Mouse (Mus musculus): ENCODE data around the gene Mlc1.

The Mlc1 gene

DNA sequence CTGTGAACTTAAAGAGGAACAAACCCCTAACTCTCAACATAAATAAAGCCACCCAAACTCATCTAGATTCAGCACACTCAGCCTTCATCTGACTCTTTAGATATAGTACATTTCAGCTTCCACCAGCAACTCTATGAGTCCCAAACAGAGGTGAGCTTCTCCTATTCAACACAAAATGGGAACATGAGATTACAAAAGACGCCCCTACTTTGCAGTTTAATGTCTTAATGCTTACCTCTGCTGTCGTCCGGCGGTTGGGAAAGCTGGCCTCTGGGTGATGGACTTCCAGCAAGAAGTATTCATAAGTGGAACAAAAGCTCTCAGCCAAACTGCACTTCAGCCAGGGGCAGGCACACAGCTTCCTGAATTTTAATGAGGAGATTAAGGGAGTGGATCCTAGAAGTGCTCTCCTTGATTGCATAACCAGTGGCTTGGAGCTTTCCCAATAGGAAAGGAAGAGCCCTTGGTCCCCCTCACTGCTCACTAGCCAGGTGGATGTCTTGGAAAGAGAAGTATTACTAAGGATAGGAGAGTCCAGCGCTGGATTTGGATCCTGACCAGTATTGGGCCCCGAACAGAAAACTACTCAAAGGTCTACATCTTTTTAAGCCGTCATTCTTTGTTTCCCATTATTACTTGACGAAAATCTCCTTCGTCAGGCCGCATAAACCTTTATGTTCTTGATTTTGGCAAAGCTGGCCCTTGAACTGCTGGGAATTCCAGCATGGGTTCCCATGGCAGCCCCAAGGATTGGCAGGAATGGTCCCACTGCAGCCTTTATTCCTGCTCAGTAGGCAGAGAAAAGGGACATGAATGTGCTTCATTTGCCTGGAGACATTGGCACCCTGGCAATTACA, at the start of gene Mlc1:
Gene Mlc1, minus strand, starts transcription at position 727 of the 857 bp plus-strand sequence.
- in situ Hi-C loops (cut with MboI): no loop called here

DNA sequence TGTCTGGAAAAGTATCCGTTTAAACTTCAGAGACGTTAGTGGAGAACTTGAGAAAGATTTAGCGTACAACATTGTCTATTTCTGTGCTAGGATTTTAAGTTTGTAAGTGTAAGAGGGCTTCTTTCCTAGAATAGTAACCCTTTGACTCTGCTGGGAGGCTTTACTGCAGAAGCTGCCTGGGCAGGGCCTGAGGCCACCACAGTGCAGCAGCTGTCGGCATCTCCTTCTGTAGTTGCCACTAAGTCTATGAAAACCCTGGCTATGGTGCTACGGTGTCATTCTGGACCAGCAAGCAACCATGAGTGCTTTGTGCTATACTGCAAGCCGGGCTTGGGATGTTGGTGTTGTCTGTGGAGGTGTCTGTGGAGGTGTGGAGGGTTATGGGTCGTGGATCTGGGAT, 41.7 kb upstream of the Mlc1 start:
- in situ Hi-C loops (cut with MboI): no loop called here

DNA sequence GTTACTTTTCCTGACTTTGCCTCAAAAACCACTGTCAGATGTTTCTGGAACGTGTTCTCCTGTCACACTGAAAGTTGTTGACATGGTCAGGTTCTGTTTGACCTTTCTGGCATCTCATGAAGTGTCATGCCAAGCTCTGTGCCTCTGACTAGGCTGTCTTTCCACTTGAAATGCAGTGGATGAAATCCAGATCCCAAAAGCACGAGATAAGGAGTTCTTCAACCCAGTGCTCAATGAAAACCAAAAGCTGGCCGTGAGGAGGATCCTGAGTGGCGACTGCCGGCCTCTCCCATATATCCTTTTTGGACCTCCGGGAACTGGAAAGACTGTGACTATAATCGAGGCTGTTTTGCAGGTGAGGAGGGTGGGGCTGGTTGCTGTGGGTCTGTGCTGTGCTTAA, 41.3 kb upstream of the Mlc1 start:
- in situ Hi-C loops (cut with MboI): no loop called here

DNA sequence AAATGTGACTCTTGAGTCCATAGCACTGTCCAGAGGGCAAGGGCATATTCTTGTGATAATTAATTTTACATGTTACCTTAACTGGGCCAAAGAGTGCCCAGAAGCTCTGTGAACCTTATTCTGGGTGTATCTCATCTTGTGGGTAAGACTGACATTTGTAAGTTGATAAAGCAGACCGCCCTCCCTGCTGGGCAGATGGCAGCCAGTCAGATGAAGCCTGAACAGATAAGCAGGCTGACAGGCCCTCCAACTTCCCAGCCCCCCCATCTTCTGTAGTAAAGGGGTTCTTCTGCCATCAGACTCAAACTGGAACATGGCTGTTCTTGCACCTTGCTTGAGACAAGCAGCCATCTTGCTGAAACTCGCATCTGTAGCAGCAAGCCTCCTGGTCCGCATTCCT, 37.9 kb upstream of the Mlc1 start:
- in situ Hi-C loops (cut with MboI): no loop called here

DNA sequence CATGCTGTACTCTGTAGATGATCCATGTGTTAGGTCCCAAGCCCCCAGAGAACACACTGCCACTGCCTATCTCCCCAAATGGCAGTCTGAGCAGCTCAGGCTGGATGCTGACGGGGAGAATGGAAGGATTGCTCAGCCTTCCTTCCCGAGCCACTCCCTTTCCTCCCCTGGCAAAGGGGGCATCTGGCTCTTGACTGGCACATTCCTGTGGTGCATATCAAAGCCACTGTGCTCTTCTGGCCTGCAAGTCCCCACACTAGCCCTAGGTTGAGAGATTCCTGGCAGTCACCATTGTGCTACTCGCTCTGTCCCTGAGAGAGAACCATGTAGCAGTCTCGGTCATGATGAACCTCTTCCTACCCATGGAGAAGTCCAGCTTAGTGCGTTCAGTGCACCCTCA, 29.0 kb upstream of the Mlc1 start:
- in situ Hi-C loops (cut with MboI): no loop called here

DNA sequence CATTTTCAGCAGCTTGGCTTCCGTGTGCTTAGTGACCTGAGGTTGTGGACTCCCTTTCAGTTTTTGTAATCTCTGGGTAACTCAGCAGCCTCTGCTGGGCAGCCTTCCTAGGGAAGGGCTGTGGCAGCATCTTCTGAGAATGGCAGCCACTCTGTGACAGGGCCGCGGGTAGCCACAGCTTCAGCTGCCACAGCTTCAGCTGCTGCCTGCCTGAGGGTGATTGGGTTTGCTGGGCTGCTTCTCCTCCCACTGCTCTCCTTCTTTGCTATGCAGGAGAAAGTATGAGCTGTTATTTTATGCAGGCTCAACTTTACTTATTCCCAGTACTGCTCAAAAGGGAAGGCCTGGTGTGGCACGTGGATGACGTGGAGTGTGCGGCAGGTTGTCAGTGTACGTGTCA, 28.2 kb upstream of the Mlc1 start:
- in situ Hi-C loops (cut with MboI): no loop called here

DNA sequence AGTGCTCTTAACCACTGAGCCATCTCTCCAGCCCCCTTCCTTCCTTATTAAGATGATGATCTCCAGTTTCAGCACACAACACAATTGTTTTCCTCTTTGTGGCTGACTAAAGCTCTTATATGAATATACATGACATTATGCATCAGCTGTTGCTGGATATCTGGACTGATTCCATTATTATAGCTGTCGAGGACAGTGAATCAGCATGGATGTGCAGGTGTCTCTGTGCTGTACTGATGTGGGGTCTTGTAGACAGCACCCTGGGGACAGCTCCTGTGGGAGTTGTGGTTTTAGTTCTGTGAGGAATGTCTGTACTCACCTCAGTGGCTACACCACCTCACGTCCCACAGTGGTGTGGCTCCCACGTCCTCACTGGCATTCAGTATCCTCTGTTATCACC, 22.4 kb upstream of the Mlc1 start:
- in situ Hi-C loops (cut with MboI): no loop called here

DNA sequence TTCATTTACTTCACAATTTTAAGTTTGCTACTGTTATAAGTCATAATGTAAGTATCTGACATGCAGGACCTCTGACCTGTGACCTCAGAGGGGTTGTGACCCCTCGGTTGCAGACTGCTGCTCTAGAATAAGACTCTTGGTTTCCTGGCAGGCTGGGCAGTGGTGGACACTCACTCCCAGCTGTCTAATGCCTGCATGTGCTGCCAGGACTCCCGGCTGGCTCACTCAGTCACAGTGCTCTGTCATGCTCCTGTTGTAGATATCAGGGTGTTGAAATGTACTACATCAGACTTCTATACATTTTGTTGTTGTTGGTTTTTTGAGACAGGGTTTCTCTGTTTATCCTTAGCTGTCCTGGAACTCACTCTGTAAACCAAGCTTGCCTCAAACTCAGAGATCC, 21.6 kb upstream of the Mlc1 start:
- in situ Hi-C loops (cut with MboI): no loop called here

DNA sequence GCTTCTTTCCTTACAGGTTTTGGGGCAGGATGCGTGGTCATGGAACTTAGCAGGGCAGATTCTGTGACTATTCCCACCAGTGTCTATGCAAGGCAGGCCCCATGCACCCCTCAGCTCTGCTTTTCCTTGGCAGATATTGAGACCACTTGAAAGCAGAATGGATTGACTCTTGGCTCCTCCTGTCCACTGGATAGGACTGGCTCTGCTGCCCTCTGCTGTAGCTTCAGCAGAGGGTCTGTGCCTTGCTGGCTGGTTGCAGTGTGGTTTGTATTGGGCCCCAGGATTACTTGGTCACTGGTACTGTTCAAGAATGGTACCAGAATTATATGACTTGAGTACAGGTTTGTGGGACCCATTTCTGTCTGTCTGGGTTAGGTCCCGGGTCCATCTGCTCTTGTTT, 20.3 kb upstream of the Mlc1 start:
- in situ Hi-C loops (cut with MboI): no loop called here

DNA sequence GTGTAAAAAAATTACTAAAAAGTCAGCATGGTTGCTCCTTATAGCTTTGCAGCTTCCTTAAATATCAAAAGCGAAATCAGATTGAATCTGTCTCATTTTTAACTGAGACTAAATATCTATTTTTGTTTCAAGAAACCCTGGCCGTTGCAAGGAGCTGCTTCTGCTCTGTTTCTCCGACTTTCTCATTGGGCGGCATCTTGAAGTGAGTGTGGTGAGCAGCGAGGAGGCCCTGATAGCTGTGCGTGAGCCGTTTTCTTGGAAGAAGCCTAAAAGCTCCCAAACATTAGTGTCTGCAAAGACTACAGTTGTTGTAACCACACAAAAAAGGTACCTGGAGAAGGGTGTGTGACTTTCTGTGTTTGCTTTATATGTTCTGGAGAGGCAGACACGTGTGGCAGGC, 19.8 kb upstream of the Mlc1 start:
- in situ Hi-C loops (cut with MboI): no loop called here

DNA sequence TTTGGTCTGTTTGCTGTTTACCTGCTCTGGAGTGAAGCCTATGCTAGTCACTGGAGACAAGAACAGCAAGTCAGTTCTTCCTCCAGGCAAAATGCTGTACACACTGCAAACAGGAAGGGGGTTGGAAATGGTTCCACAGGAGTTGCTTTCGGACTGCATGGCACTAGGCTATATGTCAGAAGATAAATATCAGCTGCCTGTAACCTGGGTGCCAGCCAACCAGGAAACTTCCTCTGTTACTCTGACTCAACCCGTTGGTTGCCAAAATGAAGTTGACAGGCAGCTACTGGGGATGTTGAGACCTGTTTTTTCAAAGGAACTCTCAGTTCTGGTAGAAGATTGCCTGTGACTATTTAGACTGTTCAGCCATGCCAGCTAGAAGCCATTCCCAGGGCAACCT, 10.4 kb upstream of the Mlc1 start:
- in situ Hi-C loops (cut with MboI): no loop called here

DNA sequence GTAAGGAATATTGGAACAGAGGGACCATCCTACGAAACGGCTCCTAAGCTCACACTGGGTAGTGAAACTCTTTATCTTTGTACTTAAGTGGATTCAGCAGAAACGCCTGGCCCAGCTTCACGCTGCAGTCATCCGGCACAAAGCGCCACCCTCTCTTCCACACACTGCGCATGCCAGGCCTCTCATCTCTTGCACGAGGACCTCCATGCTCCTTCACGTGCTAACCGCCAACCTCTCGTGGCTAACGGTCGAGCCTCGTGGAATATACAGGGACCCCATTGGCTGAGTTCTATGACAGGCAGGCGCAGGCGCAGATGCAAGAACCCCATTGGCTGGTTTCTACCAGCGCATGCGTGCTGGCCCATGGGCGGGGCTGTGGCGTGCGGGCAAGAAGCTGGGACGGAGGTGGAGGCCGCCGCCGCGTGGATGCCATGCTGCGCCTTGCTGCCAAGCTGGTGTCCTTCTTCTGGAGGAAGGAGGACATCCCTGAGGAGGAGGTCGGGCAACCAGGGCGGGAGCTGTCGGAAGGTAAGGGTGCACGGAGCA, 3.8 kb upstream of the Mlc1 start, which contains the start of gene Mov10l1:
Gene Mov10l1, plus strand, starts transcription at position 376 of the 546 bp plus-strand sequence.
- in situ Hi-C loops (cut with MboI): no loop called here

DNA sequence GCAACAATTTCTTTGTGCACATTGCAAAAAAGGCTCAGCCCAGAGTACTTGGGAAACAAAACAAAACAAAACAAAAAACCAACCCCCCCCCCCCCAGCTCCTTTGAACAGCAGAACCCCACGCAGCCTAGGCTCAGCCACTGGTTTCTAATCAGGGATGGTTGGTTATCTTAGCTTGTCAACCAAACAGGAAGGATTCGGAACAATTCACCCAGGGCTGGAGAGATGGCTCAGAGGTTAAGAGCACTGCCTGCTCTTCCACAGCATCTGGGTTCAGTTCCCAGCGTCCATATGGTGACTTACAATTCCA, 285 bp upstream of the Mlc1 start:
- in situ Hi-C loops (cut with MboI): no loop called here

DNA sequence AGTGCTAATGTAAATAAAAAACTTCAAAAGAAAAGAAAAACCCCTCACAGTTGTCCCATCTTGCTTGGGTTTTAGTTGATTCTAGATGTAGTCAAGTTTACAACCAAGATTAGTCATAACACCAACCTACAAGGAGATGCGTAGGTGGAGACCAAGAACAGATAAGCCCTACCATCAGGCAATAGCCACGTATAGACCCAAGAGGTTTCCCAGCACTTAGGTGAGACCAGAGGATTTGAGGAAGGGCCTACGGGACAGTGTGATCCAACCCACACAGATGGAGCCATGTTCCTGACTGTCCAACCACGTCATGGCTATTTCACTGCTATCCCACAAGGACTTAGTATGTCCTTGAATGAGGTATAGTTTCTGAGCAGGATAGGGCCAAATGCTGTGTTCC, 6.5 kb downstream of the Mlc1 start:
- in situ Hi-C loops (cut with MboI): no loop called here

DNA sequence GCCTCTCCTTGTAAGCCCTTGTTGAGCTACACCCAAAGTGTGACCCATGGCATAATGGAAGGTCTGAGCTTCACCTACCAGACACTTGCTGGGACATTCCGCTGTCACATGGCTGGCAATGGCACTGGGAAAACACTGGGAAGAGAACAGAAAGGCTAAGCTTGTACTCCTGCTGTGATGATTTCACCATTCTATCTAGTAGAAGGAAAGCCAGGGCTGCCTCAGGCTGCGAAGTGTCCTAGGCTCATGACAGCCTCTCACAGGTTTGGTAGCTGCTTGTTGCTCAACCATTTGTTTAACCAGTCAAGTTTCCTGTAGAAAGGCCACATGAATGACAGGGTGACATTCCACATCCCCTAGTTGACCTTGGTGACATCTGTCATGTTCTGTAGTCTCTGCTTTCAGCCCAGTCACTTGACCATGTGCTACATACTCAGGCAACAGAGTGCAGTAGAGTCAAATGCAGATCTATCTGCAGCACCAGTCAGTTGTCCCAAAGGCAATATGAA, 14.7 kb downstream of the Mlc1 start:
- in situ Hi-C loops (cut with MboI): no loop called here

DNA sequence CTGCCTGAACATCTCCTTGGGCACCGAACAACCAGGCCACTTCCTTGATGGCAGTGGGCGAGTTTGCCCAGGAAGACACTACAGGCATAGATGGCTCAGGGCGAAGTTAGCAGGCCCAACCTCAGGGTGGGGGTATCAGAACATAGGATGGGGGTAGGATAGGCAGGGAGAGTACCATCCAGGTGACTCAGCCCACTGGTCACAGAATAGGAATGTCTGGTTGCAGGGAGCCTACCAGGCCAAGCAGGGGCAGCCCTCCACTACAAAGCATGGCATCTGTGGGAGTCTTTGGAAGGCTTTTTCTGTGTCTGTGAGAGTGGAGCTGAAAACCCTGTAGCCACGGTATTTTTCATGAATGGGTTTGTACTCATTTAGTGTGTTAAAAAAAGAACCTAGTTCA, 21.3 kb downstream of the Mlc1 start:
- in situ Hi-C loops (cut with MboI): no loop called here

DNA sequence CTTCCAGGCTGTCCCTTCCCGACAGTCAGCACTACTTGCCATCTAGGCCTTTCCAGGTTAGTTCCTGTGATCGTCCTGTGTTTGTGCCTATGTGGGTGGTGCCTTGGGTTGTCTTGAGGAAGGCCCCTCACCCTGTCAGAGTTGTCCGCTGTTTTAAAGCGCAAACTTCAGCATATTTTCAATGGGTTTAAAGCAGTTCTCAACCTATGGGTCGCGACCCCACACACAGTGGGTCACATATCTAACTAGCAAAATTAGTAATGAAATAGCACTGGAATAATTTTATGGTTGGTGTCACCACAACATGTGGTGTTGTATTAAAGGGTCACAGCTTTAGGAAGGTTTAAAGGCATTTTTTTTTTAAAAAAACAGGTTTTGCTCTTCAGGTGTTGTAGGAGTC, 23.5 kb downstream of the Mlc1 start:
- in situ Hi-C loops (cut with MboI): no loop called here

DNA sequence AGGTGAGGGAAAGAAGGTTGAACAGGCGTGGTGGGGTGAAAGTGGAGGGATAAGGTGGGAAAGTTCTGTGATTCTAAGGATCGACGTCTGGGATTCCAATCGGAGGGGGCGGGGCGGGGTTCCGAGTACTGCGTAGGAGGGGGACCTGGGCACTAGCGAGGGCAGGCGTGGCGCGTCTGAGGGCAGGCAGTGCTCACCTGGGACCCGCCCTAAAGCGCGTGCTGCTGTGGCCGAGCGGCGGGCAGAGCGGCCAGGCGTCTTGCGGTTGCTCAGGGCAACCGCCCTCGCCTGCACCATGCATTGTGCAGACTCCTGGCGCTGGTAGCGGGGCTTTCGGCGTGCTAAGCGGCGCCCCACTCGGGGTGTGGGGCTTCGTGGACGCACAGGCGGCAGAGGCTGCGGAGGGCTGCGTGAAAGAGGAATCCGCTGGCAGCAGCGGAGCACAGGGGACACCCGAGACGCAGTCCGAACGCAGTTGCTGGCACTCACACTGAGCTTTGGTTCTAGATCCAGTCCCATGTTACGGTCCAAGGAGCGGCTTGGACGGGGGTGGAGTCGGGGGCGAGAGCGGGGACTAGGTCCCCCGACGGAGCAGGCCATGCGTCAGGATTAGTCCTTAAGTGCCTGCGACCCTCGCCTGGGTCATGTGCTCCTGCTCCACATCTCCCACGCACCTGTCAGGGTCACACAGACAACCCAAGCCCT, 24.3 kb downstream of the Mlc1 start, which contains the start of gene Ttll8:
Gene Ttll8, minus strand, starts transcription at position 51 of the 705 bp plus-strand sequence.
- in situ Hi-C loops (cut with MboI): no loop called here

DNA sequence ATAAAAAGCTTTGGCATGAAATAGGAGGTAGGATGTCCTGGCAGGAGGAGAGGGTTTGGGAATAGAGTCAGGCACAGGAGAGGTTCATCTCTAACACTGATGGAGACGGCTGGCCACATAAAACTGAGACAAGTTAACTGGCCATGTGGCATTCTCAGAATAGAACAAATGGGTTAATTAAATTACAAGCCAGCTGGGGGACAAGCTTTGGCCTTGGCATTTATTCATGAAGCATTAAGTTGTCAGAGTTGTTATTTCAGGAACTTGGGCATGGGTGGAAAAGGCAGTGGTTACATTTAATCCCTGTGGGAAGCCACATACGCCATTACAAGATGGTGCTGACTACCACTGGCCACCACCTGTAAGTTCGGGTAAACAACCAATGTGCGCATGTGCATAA, 27.6 kb downstream of the Mlc1 start:
- in situ Hi-C loops (cut with MboI): no loop called here

DNA sequence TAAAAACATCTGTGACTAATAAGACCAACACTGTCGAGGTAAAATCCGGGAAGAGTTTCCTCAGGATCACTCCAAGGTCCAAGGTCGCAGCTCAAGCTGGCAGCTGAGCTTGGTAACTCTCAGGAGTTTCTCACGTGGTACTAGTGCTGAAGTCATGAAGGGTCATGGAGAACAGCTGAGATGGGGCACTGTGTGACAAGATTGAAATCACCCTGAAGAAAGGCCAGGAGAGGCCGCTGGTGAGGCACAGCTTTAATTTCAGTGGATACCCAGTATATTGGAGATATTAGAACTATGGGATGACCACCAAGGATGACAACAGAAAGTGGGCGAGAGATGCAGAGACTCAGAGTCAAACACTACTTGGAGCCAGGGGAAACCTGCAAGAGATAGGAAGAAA, 32.0 kb downstream of the Mlc1 start:
- in situ Hi-C loops (cut with MboI): no loop called here

DNA sequence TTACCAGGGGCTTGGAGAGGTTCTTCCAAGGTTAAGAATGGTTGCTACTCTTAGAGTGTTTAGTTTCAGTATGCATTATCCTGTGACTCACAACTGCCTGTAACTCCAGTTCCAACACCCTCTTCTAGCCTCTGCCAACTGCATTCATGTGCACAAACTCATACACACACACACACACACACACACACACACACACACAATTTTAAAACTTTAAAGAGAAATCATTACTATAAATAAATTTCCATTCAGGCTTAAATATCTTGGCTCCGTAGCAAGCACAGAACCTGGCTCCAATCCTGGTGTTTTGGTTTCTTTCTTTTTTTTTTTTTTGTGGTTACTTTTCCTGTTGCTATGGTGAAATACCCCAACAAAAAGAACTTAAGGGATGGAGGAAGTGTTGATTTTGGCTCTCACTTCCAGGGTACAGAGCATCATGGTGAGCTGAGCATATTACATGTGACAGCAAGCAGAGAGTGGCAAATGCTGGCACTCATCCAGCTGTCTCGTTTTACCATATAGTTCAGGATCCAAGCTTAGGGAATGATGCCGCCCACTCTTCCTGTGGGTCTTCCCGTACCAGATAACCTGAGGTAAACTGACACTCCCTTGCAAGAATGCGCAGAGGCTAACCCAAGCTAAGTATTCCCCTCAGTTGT, 34.8 kb downstream of the Mlc1 start:
- in situ Hi-C loops (cut with MboI): no loop called here

DNA sequence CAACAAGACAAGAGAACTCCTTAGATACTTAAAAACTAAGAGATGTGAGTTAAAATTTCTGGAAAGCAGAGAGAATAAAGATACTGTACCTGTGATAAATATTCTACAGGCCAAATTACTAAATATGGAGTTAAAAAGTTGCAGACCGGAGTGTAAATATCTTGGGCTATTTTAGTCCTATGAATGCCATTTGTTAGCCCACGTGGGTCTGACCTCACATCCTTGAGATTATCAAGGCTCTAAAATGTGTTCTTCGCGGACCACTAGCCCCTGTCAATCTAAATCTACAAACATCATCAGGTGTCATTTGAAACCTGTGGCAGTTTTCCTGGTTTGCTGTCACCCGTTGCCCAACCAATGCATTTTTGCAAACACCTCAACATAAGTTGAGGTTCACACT, 36.0 kb downstream of the Mlc1 start:
- in situ Hi-C loops (cut with MboI): no loop called here

DNA sequence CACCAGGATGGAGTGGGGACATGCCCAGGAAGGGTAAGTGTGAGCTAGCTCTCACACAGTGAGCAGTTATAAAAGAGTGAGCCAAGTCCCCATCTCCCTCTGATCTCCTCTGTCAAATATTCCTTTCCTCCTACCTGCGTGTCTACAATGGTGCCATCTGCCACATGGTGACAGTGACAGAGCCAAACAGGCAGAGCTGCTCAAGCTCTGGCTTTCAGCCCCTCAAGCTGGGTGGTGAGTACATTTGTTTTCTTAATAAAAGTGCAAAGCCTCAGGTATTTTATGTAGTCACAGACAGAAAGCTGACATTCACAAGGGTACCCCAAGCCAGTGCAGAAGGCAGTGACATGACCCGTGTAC, 41.5 kb downstream of the Mlc1 start:
- in situ Hi-C loops (cut with MboI): no loop called here

All from mature B cell (primary cell).